In genomic region chr12:111238345-111238744, GRCm38 (mm10) we compare ENCODE assay signal across 20 mouse cellular contexts. TPM values are rescaled to one million over a fixed set of nuclear protein-coding genes. Genes with fewer than 3 reads are reported as not detected.
DNase-seq lines count a peak whose midpoint lies in the region; ATAC-seq and TF ChIP-seq lines count a peak whose summit lies in the region.
"Had no signal": no experiment of that assay in that cellular context is flagged by ENCODE, and none has a peak within 500 bp of the region (broad histone marks: within the 10 kb centered on the region; RNA-seq: fewer than 3 reads in every experiment).

No protein-coding gene starts in this region.

- H3K4me2 ChIP-seq in heart, embryonic 13.5 days, result no peak overlapping the region
- no peak overlapping the region for H3K4me2 ChIP-seq in heart, embryonic 12.5 days
- H3K4me2 ChIP-seq in hindbrain, postnatal 0 days (ENCODE audit: low read depth, low read length), result no peak overlapping the region
- H3K4me2 ChIP-seq: liver, embryonic 13.5 days had no signal

- H3K27ac ChIP-seq in heart, embryonic 13.5 days (replicated peaks), result 0 out of 2 replicates have a peak overlapping the region, but pooled peaks have one; percentile 17
- no peak overlapping the region for H3K27ac ChIP-seq in heart, embryonic 12.5 days (ENCODE audit: poor library complexity, severe bottlenecking)
- peak overlapping the region; percentile 75 for H3K27ac ChIP-seq in layer of hippocampus, adult 2 months
- peak overlapping the region; percentile 71 for H3K27ac ChIP-seq in embryonic facial prominence, embryonic 10.5 days (replicated peaks)
- peak overlapping the region; percentile 66 for H3K27ac ChIP-seq in hindbrain, postnatal 0 days
- H3K27ac ChIP-seq: liver, embryonic 13.5 days had no signal

- no peaks in the 10 kb centered on the region for H3K9me3 ChIP-seq in heart, embryonic 13.5 days
- H3K9me3 ChIP-seq in heart, embryonic 12.5 days (replicated peaks), result no peaks in the 10 kb centered on the region
- H3K9me3 ChIP-seq in embryonic facial prominence, embryonic 10.5 days, result no peaks in the 10 kb centered on the region
- no peaks in the 10 kb centered on the region for H3K9me3 ChIP-seq in hindbrain, postnatal 0 days (ENCODE audit: low read length)
- H3K9me3 ChIP-seq: liver, embryonic 13.5 days had no signal

- no peak overlapping the region for H3K9ac ChIP-seq in heart, embryonic 13.5 days
- H3K9ac ChIP-seq in heart, embryonic 12.5 days, result no peak overlapping the region
- H3K9ac ChIP-seq in hindbrain, postnatal 0 days (replicated peaks; ENCODE audit: low read length), result peak overlapping the region; percentile 28; the same call in 1 of the 2 replicates
- H3K9ac ChIP-seq: liver, embryonic 13.5 days had no signal

- TF ChIP-seq CTCF in layer of hippocampus, adult 2 months (conservative IDR thresholded peaks at IDR 0.05), result no peak
- no peak for TF ChIP-seq CTCF in hindbrain, postnatal 0 days (IDR thresholded peaks at IDR 0.05; ENCODE audit: low read depth)

- H3K4me1 ChIP-seq in heart, embryonic 13.5 days, result peaks cover 23% of the 10 kb centered on the region
- peaks cover 21% of the 10 kb centered on the region for H3K4me1 ChIP-seq in heart, embryonic 12.5 days (replicated peaks)
- H3K4me1 ChIP-seq in embryonic facial prominence, embryonic 10.5 days, result peaks cover 15% of the 10 kb centered on the region
- H3K4me1 ChIP-seq in hindbrain, postnatal 0 days (ENCODE audit: insufficient read depth, low read length), result 0 out of 2 replicates have a peak, but pooled peaks cover 9% of the 10 kb centered on the region

- no peak for DNase-seq in layer of hippocampus, adult 2 months (ENCODE audit: low spot score in 2 of 2)
- DNase-seq in layer of hippocampus, adult 18-20 months (ENCODE audit: low spot score in 2 of 2), result no peak
- DNase-seq in embryonic facial prominence, embryonic 10.5 days (ENCODE audit: low spot score), result no peak
- DNase-seq in hindbrain, postnatal 0 days (ENCODE audit: low spot score), result no peak
- DNase-seq in layer of hippocampus, postnatal 25 days (ENCODE audit: extremely low spot score in 1 of 2, low spot score in 1 of 2), result no peak
- no peak for DNase-seq in gastrocnemius, adult 8-10 months (ENCODE audit: low spot score in 2 of 2)
- DNase-seq: B cell, adult 2 months; gastrocnemius, postnatal 14 days; liver, embryonic 13.5 days had no signal

- WGBS in heart, embryonic 13.5 days, result 88% methylated on average over 5 of the region's 5 CpGs
- WGBS in heart, embryonic 12.5 days, result 83% methylated on average over 5 of the region's 5 CpGs
- 84% methylated on average over 5 of the region's 5 CpGs for WGBS in embryonic facial prominence, embryonic 10.5 days
- 89% methylated on average over 5 of the region's 5 CpGs for WGBS in hindbrain, postnatal 0 days

- no peak for ATAC-seq in heart, embryonic 13.5 days (ENCODE audit: extremely low read depth, insufficient number of reproducible peaks, low FRiP score, low TSS enrichment)
- ATAC-seq in heart, embryonic 12.5 days (ENCODE audit: insufficient number of reproducible peaks, low FRiP score), result no peak
- no peak for ATAC-seq in hindbrain, postnatal 0 days
- ATAC-seq: inflammation-experienced regulatory T-cells, adult 6 months; midbrain, embryonic 16.5 days had no signal

- H3K27me3 ChIP-seq in heart, embryonic 13.5 days (replicated peaks), result no peaks in the 10 kb centered on the region
- H3K27me3 ChIP-seq in heart, embryonic 12.5 days (replicated peaks), result no peaks in the 10 kb centered on the region
- H3K27me3 ChIP-seq in embryonic facial prominence, embryonic 10.5 days (replicated peaks; ENCODE audit: low read depth, poor library complexity, severe bottlenecking), result no peaks in the 10 kb centered on the region
- H3K27me3 ChIP-seq in hindbrain, postnatal 0 days (ENCODE audit: insufficient read depth, low read length), result no peaks in the 10 kb centered on the region
- H3K27me3 ChIP-seq: liver, embryonic 13.5 days had no signal

- H3K36me3 ChIP-seq in heart, embryonic 13.5 days, result peaks cover 40% of the 10 kb centered on the region
- H3K36me3 ChIP-seq in heart, embryonic 12.5 days, result peaks cover 26% of the 10 kb centered on the region
- H3K36me3 ChIP-seq in embryonic facial prominence, embryonic 10.5 days (replicated peaks), result peaks cover 72% of the 10 kb centered on the region
- H3K36me3 ChIP-seq in hindbrain, postnatal 0 days (ENCODE audit: insufficient read depth, low read length), result 0 out of 2 replicates have a peak, but pooled peaks cover 3% of the 10 kb centered on the region

- H3K4me3 ChIP-seq in heart, embryonic 13.5 days, result no peak overlapping the region
- no peak overlapping the region for H3K4me3 ChIP-seq in heart, embryonic 12.5 days
- no peak overlapping the region for H3K4me3 ChIP-seq in layer of hippocampus, adult 2 months
- H3K4me3 ChIP-seq in embryonic facial prominence, embryonic 10.5 days, result no peak overlapping the region
- H3K4me3 ChIP-seq in hindbrain, postnatal 0 days (ENCODE audit: low read length), result no peak overlapping the region
- H3K4me3 ChIP-seq: liver, embryonic 13.5 days had no signal

RNA-seq across cellular contexts. Expression of gene Amn, which starts 32.5 kb away (rescaled TPM):
- 2.9 and 3.4 TPM in 2 replicates for polyA plus RNA-seq in heart, embryonic 13.5 days (2015; fragmentation: Nextera tagmentation; extraction: Ambion mirVana)
- 2.0 and 3.5 TPM in 2 replicates for polyA plus RNA-seq in heart, embryonic 12.5 days (2016; fragmentation: Nextera tagmentation; extraction: Ambion mirVana)
- 1 to 10 TPM; 4.7 to 5.4 TPM for total RNA-seq in layer of hippocampus, adult 2 months (2021)
- total RNA-seq in layer of hippocampus, adult 18-20 months (2021), result 1 to 10 TPM; 3.3 to 4.6 TPM
- polyA plus RNA-seq in embryonic facial prominence, embryonic 10.5 days (2016; fragmentation: Nextera tagmentation; extraction: Ambion mirVana), result 0.16 and 0.25 TPM in 2 replicates
- 82.6 and 133 TPM in 2 replicates for total RNA-seq in hindbrain, postnatal 0 days (2014; rRNA removed)
- polyA plus RNA-seq in hindbrain, postnatal 0 days (2015; fragmentation: Nextera tagmentation; extraction: Ambion mirVana), result 97.6 and 106 TPM in 2 replicates
- total RNA-seq in layer of hippocampus, postnatal 25 days (2021), result 1 to 10 TPM; 4.6 to 5.8 TPM
- total RNA-seq in gastrocnemius, adult 8-10 months (2022), result not detected
- total RNA-seq: megakaryocyte progenitor cell, adult 5-6 weeks had no signal
- polyA plus RNA-seq: inflammation-experienced regulatory T-cells, adult 6 months had no signal

RNA-seq across cellular contexts. Expression of gene 4930595D18Rik, which starts 54.1 kb away (rescaled TPM):
- polyA plus RNA-seq in heart, embryonic 13.5 days (2015; fragmentation: Nextera tagmentation; extraction: Ambion mirVana), result not detected in 2 replicates
- not detected in 2 replicates for polyA plus RNA-seq in heart, embryonic 12.5 days (2016; fragmentation: Nextera tagmentation; extraction: Ambion mirVana)
- total RNA-seq in layer of hippocampus, adult 2 months (2021), result not detected
- not detected for total RNA-seq in layer of hippocampus, adult 18-20 months (2021)
- polyA plus RNA-seq in embryonic facial prominence, embryonic 10.5 days (2016; fragmentation: Nextera tagmentation; extraction: Ambion mirVana), result not detected in 2 replicates
- total RNA-seq in hindbrain, postnatal 0 days (2014; rRNA removed), result not detected in 2 replicates
- not detected in 2 replicates for polyA plus RNA-seq in hindbrain, postnatal 0 days (2015; fragmentation: Nextera tagmentation; extraction: Ambion mirVana)
- not detected for total RNA-seq in layer of hippocampus, postnatal 25 days (2021)
- not detected for total RNA-seq in gastrocnemius, adult 8-10 months (2022)
- total RNA-seq: adrenal gland, postnatal 10 days; ES-E14; gastrocnemius, postnatal 14 days; left cerebral cortex, adult 8-10 months; megakaryocyte progenitor cell, adult 5-6 weeks had no signal
- polyA plus RNA-seq: heart, embryonic 14.5 days; liver, embryonic 13.5 days; midbrain, embryonic 16.5 days; neural tube, embryonic 14.5 days; spleen, adult 2 months had no signal

Comparison
In these comparisons a context has a peak if more than half of its experiments do, and no peak if none do; other contexts are left out.
1. RNA of gene Amn, which starts 32.5 kb away (total RNA-seq): 82.6 to 133 TPM in hindbrain, postnatal 0 days; 4.6 to 5.8 TPM in layer of hippocampus, postnatal 25 days, 4.7 to 5.4 TPM in layer of hippocampus, adult 2 months, 3.3 to 4.6 TPM in layer of hippocampus, adult 18-20 months and not detected in gastrocnemius, adult 8-10 months; every median in the first group is over 10 times any median in the second.